Mouse (Mus musculus) embryonic facial prominence, embryonic 13.5 days (tissue): ENCODE results near the gene Evpl. TPM values are rescaled to one million over a fixed set of nuclear protein-coding genes. Genes with fewer than 3 reads are reported as not detected.
"Not testable (repeated sequence)": the region's sequence is repeated elsewhere in the genome, so short reads cannot be mapped to it uniquely, and the experiment has no call there.

Source experiments
- ATAC-seq: fragments of 200-750 bp; cut with Nextera tagmentation; 2 replicates; pipeline ENCODE4 v1.8.0; 2017; ENCODE audit warnings: low read depth; ENCODE audit not compliant: insufficient number of reproducible peaks, insufficient read depth, low FRiP score, low TSS enrichment
- H3K27ac ChIP-seq: fragments of 300-500 bp; sonication (generic); 2 replicates; pipeline ENCODE4 v1.5.1; 2015; ENCODE audit warnings: moderate library complexity, mild to moderate bottlenecking, inconsistent platforms
- H3K27me3 ChIP-seq: fragments of 300-500 bp; sonication (generic); 2 replicates; pipeline ENCODE4 v1.6.1; 2015; ENCODE audit warnings: mild to moderate bottlenecking, inconsistent platforms
- H3K36me3 ChIP-seq: fragments of 300-500 bp; sonication (generic); 2 replicates; pipeline ENCODE4 v1.6.1; 2015; ENCODE audit warnings: mild to moderate bottlenecking, inconsistent platforms
- H3K4me1 ChIP-seq: fragments of 300-500 bp; sonication (generic); 2 replicates; pipeline ENCODE4 v1.6.1; 2015; ENCODE audit warnings: inconsistent platforms
- H3K4me2 ChIP-seq: fragments of 300-500 bp; sonication (generic); 2 replicates; pipeline ENCODE4 v1.6.1; 2015; ENCODE audit warnings: moderate library complexity, mild to moderate bottlenecking, inconsistent platforms
- H3K4me3 ChIP-seq: fragments of 300-500 bp; sonication (generic); 2 replicates; pipeline ENCODE4 v1.5.1; 2015; ENCODE audit warnings: mild to moderate bottlenecking, inconsistent platforms
- H3K9ac ChIP-seq: fragments of 300-500 bp; sonication (generic); 2 replicates; pipeline ENCODE4 v1.6.1; 2015; ENCODE audit warnings: mild to moderate bottlenecking, inconsistent platforms
- H3K9me3 ChIP-seq: fragments of 300-500 bp; sonication (generic); 2 replicates; pipeline ENCODE4 v1.6.1; 2016; ENCODE audit warnings: inconsistent platforms
- WGBS: fragments of 180-500 bp; shearing (Covaris S2); methylation state at CpG from one replicate; pipeline ENCODE4 v1.1.7; 2015; ENCODE audit warnings: mixed read lengths; 5-methylcytosine and 5-hydroxymethylcytosine counted together
- polyA plus RNA-seq: library from polyadenylated mRNA; unstranded; fragments of >200 nt; fragmentation: Nextera tagmentation; extraction: Ambion mirVana; gene quantifications from 2 replicates; pipeline ENCODE4 v1.2.1, GENCODE M21; 2015

The Evpl gene
- 4.8 and 5.1 TPM in 2 replicates for polyA plus RNA-seq

- Histone ChIP-seq H3K9me3 (no peaks in the 10 kb centered on the region), H3K27me3 (peaks cover 32% of the 10 kb centered on the region), H3K4me2 (peak within 1 kb of the TSS; percentile 50), H3K4me1 (peaks cover 15% of the 10 kb centered on the region), H3K36me3 (no peaks in the 10 kb centered on the region), H3K4me3 (peak within 1 kb of the TSS; percentile 39), H3K27ac (0 out of 2 replicates have a peak within 1 kb of the TSS, but pooled peaks have one; percentile 44), H3K9ac (peak within 1 kb of the TSS; percentile 57; the same call in 1 of the 2 replicates)
- peak; percentile 73 for ATAC-seq
- 12% methylated on average over 30 of the region's 31 CpGs for WGBS
Observed at GRCm38 (mm10) chr11:116237742-116238395, at the start of gene Evpl. Gene Evpl (minus strand): TSS chr11:116238077.

DNA sequence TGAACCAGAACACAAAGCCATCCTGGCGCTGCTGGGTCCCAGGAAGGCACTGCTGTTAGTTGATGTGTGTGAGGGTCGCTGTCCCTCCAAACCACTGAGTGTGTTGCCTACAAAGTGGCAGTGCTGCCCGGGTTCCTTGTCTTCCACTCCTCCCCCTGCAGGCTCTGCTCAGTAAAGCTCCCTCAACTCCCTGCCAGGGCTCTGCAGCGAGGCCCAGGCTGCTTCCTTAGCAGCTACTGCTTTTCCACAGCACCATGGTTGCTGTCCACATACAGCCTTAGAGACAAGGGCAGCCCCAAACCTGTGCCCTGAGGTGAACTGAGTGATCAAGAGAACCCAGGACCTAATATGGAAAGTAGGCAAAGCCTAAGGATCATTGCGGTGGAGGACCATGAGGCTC lies 49.5 kb upstream of the Evpl start:
- Histone ChIP-seq H3K27ac (no peak overlapping the region), H3K4me2 (no peak overlapping the region)

DNA sequence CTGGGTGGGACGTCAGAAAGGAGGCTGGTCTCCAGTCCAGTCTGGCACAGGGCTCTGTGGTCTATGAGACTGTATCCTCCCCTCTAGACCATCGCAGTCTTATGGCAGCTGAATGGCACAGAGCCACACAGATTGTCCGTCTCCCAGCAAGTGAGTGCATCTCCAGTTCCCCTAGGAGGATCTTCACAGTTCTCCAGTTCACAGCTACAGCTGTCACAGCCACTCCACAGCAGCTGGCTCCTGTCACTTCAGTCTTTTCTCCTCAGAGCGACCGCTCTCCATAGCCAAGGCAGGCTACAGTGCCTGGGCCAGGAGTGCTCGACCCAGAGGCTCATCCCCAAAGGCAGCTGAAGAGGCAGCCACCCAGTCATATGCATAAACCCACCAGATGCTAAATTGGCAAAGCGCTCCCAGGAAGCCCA lies 47.9 kb upstream of the Evpl start:
- 62% methylated on average over 7 of the region's 7 CpGs for WGBS
- peaks cover 37% of the 10 kb centered on the region for H3K36me3 ChIP-seq
- ATAC-seq = no peak
- no peak overlapping the region for H3K4me3 ChIP-seq
- H3K4me2 ChIP-seq = no peak overlapping the region
- H3K27ac ChIP-seq = no peak overlapping the region
- peaks cover 21% of the 10 kb centered on the region for H3K4me1 ChIP-seq
- H3K9me3 ChIP-seq = no peaks in the 10 kb centered on the region
- H3K27me3 ChIP-seq = peaks cover 52% of the 10 kb centered on the region
- no peak overlapping the region for H3K9ac ChIP-seq

More for the DNA sequence above, 49.5 kb upstream of the Evpl start:
- peaks cover 36% of the 10 kb centered on the region for H3K27me3 ChIP-seq
- no peak overlapping the region for H3K4me3 ChIP-seq
- no peaks in the 10 kb centered on the region for H3K9me3 ChIP-seq
- 72% methylated on average over 5 of the region's 5 CpGs for WGBS
- H3K4me1 ChIP-seq = peaks cover 7% of the 10 kb centered on the region
- no peak for ATAC-seq
- H3K36me3 ChIP-seq = peaks cover 52% of the 10 kb centered on the region
- H3K9ac ChIP-seq = peak overlapping the region; percentile 12; the same call in 1 of the 2 replicates

DNA sequence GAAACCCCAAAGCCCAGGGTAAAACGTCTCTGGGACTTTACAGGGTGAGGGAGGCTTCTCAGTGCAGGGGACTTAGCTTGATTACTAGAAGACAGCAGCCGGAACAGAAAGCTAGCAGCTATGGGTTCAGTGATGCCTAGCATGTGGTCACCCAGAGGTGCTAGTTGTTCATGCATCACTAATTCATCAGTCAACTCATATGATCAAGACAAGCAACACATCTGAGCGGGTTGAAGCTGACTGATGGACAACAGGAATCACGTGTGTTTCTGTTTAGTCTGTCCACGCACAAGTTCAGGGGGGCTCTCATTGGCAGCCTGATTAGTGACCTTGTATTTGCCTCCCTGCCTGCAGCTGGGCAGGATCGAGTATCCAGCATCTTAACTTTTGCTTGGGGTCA lies 46.1 kb upstream of the Evpl start:
- Histone ChIP-seq H3K27ac (no peak overlapping the region), H3K4me2 (no peak overlapping the region), H3K9ac (no peak overlapping the region), H3K9me3 (no peaks in the 10 kb centered on the region), H3K36me3 (peaks cover 20% of the 10 kb centered on the region), H3K27me3 (peaks cover 65% of the 10 kb centered on the region), H3K4me1 (peaks cover 21% of the 10 kb centered on the region), H3K4me3 (no peak overlapping the region)
- 30% methylated on average over 6 of the region's 6 CpGs for WGBS
- ATAC-seq = no peak

DNA sequence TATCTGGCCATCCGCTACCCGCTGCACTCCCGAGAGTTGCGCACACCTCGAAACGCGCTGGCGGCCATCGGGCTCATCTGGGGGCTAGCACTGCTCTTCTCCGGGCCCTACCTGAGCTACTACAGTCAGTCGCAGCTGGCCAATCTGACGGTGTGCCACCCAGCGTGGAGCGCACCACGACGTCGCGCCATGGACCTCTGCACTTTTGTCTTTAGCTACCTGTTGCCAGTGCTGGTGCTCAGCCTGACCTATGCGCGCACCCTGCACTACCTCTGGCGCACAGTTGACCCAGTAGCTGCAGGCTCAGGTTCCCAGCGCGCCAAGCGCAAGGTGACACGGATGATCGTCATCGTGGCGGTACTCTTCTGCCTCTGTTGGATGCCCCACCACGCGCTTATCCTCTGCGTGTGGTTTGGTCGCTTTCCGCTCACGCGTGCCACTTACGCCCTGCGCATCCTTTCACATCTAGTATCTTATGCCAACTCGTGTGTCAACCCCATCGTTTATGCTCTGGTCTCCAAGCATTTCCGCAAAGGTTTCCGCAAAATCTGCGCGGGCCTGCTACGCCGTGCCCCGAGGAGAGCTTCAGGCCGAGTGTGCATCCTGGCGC lies 45.1 kb upstream of the Evpl start:
- WGBS = 10% methylated on average over 48 of the region's 48 CpGs

GRCm38 (mm10) chr11:116282089-116282488 lies 44.2 kb upstream of the Evpl start:
- no peak overlapping the region for H3K27ac ChIP-seq
- H3K36me3 ChIP-seq = peaks cover under 1% of the 10 kb centered on the region; the same call in 1 of the 2 replicates
- WGBS = under 1% methylated on average over 11 of the region's 11 CpGs
- H3K4me3 ChIP-seq = peak overlapping the region; percentile 37
- peak overlapping the region; percentile 60 for H3K4me2 ChIP-seq
- H3K4me1 ChIP-seq = peaks cover 21% of the 10 kb centered on the region
- peaks cover 65% of the 10 kb centered on the region for H3K27me3 ChIP-seq
- no peaks in the 10 kb centered on the region for H3K9me3 ChIP-seq
- H3K9ac ChIP-seq = no peak overlapping the region
- no peak for ATAC-seq

More for the DNA sequence above, 45.1 kb upstream of the Evpl start:
- Histone ChIP-seq H3K4me2 (peak overlapping the region; percentile 14; the same call in 1 of the 2 replicates), H3K4me1 (peaks cover 21% of the 10 kb centered on the region), H3K4me3 (peak overlapping the region; percentile 9; the same call in 1 of the 2 replicates), H3K27ac (no peak overlapping the region), H3K9ac (no peak overlapping the region), H3K36me3 (peaks cover 10% of the 10 kb centered on the region), H3K27me3 (peaks cover 65% of the 10 kb centered on the region), H3K9me3 (no peaks in the 10 kb centered on the region)
- no peak for ATAC-seq

- H3K27me3 ChIP-seq = peaks cover 65% of the 10 kb centered on the region
- H3K4me1 ChIP-seq = peaks cover 21% of the 10 kb centered on the region
- H3K9me3 ChIP-seq = no peaks in the 10 kb centered on the region
- peak overlapping the region; percentile 51 for H3K9ac ChIP-seq
- no peak overlapping the region for H3K27ac ChIP-seq
- 2% methylated on average over 18 of the region's 18 CpGs for WGBS
- ATAC-seq = no peak
- peak overlapping the region; percentile 60 for H3K4me2 ChIP-seq
- H3K36me3 ChIP-seq = no peaks in the 10 kb centered on the region
- peak overlapping the region; percentile 37 for H3K4me3 ChIP-seq
Observed at GRCm38 (mm10) chr11:116281671-116282070, 43.8 kb upstream of the Evpl start.

DNA sequence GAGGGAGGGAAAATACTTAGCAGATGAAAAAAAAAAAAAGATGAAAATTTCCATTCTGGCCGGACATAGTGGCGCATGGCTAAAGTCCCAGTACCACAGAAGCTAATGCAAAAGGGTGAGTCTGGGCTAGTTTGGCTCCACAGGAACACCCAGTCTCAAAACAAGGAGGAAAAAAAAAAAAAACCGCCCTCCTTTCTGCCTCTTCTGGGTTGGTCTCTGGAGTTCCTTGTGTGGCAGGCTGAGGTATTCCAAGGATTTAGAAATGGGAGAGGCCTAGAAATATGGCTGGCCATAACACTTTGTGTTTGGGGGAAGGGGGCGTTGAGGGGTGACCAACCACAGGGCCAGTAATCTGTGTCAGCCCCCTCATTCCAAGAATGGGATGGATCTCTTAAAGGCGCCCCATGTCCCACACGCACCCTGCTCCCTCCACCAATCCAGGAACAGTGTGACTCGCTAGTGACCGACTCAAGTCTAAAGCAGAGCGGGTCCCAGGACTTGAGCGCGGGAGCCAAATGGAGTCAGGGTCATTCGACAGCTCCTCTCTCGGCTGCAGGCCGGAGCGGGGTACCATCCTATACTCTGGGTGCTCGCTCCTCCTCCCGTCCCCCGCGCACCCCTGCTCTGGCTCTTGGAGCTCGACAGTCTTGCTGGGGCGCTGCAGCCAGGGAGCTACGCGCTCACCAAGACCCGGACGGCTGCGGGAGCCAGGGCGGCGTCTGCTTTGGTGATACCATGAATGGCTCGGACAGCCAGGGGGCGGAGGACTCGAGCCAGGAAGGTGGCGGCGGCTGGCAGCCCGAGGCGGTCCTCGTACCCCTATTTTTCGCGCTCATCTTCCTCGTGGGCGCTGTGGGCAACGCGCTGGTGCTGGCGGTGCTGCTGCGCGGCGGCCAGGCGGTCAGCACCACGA lies 43.1 kb upstream of the Evpl start, which contains the start of gene Galr2:
Gene Galr2 (plus strand): TSS at position 189 of the 913 bp plus-strand sequence.
- ATAC-seq = no peak
- H3K27ac ChIP-seq = no peak within 1 kb of the TSS
- H3K4me3 ChIP-seq = peak within 1 kb of the TSS; percentile 37
- H3K27me3 ChIP-seq = peaks cover 65% of the 10 kb centered on the region
- peaks cover 21% of the 10 kb centered on the region for H3K4me1 ChIP-seq
- no peaks in the 10 kb centered on the region for H3K9me3 ChIP-seq
- 6% methylated on average over 48 of the region's 48 CpGs for WGBS
- no peaks in the 10 kb centered on the region for H3K36me3 ChIP-seq
- H3K9ac ChIP-seq = peak within 1 kb of the TSS; percentile 51
- peak within 1 kb of the TSS; percentile 60 for H3K4me2 ChIP-seq

DNA sequence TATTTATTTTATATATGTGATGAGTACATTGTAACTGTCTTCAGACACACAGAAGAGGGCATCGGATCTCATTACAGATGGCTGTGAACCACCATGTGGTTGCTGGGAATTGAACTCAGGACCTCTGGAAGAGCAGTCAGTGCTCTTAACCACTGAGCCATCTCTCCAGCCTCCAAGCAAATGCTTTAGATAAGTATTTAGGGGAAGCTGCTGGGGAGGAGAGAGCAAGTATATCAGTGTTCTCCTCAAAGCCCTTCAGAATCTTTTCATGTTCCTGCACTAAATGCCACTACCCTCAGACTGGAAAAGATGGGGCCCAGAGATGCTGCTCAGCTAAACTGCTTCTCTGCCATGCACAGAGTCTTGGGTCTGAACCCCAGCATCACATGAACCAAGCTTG lies 39.3 kb upstream of the Evpl start:
- not testable (repeated sequence) for H3K27ac ChIP-seq, H3K4me2 ChIP-seq, H3K9ac ChIP-seq, ATAC-seq, H3K4me3 ChIP-seq, H3K9me3 ChIP-seq, H3K36me3 ChIP-seq
- Histone ChIP-seq H3K27me3 (peaks cover 27% of the 10 kb centered on the region), H3K4me1 (peaks cover 29% of the 10 kb centered on the region)
- 94% methylated on average over 1 of the region's 1 CpGs for WGBS

DNA sequence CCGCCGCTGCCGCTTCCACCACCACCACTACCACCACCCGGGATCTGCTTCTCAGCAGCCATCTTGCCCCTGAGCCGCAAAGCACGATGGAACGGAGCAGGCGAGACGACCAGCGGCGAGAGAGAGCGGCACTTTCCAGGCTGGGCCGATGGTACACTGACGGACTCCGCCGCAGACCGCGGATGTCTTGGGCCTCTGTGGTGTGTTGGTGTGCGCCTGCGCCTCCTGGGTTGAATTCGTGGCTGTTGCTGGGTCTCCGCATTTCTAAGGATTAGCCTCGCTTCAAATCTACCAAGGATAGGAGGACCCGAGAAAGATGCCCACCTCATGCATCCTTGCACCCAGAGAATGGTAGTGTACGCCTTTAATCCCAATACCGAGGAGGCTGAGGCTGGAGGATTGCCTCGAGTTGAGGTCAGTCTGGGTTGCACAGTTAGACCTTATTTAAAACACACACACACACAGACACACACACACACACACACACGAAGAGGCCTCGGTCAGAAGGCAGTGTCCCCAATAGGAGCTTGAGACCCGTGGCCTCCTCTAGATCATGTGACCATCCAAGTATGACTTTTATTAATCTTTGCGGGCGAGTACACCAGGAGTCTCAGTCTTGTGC lies 36.3 kb upstream of the Evpl start, which contains the start of gene Srp68:
Gene Srp68 (minus strand): TSS at position 173 of the 622 bp plus-strand sequence.
- no peaks in the 10 kb centered on the region for H3K27me3 ChIP-seq
- no peaks in the 10 kb centered on the region for H3K9me3 ChIP-seq
- peaks cover 27% of the 10 kb centered on the region for H3K36me3 ChIP-seq
- peak within 1 kb of the TSS; percentile 65 for H3K4me2 ChIP-seq
- 3% methylated on average over 32 of the region's 32 CpGs for WGBS
- H3K9ac ChIP-seq = peak within 1 kb of the TSS; percentile 98
- peaks cover 34% of the 10 kb centered on the region for H3K4me1 ChIP-seq
- peak; percentile 97 for ATAC-seq
- H3K4me3 ChIP-seq = peak within 1 kb of the TSS; percentile 99
- peak within 1 kb of the TSS; percentile 91 for H3K27ac ChIP-seq
